Mouse (Mus musculus) kidney, adult 8-10 months (tissue): ENCODE measurements at regions not wholly inside any gene's neighbourhood (a gene's known extent, or its start where the extent isn't known, plus 50 kb on each side); places are given as distances from the start of the nearest gene placed in this dataset.
A peak's percentile ranks its signal among the peaks of the same experiment; 100 is the strongest.

Experiments
- DNase-seq, 2 experiments: peaks; one replicate each; pipeline ENCODE4 v3.0.0; 2022

DNA sequence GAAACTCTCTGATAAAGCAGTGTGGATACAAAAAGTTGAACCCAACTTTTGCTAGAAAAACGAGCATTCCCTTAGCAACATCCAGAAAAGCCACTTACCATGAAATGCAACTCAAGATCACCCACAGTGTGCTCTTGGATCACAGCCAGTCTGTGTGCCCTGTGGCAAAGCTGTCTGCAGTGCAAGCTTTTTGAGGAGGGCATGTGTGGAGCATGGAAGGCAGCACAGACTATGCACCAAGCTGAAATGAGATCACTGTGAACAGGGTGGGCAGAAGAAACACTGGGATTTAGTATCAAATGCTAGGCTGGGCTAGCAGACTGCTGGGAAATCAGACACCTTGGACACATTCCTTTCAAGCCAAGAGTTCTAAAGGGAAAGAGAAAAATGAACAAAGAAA lies 162.4 kb downstream of the Sim1 start:
- peak; percentile 0 to 2 for DNase-seq

DNA sequence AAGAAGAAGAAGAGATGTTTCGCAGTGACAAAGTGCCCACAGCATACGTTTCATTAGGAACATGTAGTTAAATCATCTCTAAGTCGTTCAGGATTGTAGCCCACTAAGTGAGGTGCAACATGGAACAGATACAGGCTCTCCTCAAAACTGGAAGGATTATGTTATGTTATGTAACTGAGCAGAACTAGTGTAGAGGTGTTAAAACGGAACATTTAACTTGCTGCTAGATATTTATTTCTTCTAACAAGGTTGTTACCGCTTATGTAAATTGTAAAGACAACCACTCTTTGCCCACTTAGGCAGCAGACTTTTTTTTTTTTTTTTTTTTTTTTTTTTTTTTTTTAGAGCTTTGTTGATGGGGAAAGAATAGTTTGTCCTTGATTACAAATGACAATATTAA lies 163.8 kb downstream of the Sim1 start:
- DNase-seq: no peak

DNA sequence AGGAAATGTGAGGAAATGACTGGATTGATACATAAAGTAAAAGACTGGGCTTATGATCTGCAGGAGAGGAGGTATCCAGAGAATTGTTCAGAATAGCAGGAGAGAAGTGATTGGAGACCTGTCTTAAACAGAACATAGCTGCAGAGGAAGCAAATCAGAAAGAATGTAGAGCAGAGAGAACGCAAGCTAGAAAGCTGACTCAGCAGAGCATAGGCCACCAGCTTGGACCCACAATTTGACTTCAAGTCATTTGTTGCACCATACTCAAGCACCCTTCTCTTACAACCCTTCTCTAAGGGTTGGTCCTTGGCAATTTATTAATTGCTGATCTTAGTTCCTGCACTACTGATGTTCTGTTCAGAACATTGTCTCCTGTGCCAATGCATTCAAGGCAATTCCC lies 207.0 kb downstream of the Sim1 start:
- no peak for DNase-seq

DNA sequence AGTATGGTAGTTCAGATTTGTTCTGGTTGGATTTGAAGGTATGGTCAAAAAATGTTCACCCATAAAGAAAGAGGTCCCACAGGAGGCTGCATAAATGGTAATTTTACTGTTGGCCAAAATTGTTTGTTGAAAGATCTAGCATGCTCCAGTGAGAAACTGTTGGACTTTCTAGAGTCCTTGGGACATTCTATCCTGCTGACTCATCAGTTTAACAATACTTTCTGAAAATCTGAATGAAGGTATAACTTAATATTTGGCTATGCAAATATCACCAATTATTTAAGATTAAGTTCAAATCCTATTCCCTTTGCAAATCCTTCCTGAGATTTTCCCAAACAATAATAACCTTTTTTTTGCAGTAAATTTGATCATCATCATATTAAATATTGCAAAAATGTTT lies 257.3 kb downstream of the Sim1 start:
- DNase-seq: no peak

DNA sequence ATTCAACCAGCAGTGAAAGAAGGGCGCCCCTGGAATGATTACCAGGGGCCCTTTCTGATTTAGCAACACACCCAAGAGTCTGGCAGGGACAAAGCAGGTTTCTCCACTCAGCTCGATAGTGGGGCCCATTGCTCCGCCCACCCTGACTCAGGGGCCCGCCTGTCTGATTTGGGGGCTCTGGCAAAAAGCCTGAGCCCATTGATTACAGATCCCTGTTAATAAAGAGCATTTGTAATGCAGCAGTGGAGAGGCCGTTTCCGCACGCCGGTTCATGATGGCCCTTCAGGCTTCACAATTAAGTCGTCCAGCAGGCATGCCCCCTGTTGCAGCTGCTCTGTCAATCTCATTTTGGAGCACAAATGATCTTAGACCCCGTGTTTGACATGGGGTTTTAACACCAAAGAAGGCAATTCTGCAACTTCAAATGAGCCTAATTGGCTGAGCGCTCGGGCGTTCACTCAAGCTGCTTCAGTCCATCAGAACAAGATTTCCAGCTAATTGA lies 259.0 kb downstream of the Sim1 start:
- DNase-seq: peak in 1 of 2 experiments; percentile 1

DNA sequence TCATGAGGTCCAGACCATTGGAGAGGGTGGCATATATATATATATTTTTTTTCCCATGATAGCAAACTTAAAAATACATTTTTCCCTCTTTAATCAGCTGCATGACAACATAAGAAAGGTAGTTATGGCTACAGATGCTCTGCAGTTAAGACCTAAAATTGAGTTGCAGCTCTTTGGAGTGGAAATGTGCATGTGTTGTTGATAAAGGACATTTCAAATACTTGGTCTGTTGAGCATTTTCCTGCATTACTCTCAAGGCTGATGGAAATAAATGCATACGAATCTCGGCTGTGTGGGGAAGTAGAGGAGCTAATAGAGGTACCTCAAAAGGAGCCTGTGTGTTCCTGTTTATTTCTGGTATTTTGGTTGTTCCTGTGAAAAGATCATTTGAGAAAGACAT lies 259.5 kb downstream of the Sim1 start:
- no peak for DNase-seq

DNA sequence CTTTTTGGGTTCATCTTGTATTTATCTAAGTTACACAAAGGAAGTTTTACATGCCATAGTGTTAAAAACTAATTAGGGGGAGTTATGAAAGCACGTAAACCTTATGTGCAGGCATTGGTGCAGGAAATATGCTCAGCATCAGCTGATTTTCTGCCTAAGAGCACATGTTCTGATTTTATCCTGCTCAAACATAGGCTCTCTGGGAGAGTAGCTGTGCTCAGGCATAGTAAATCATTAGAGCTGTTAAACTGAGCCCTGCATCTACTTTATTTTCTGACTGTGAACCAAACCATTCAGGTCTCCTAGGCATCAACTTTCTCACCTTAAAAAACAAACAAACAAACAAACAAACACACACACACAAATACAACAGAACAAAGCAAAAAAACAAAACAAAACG lies 260.2 kb downstream of the Sim1 start:
- DNase-seq: no peak

DNA sequence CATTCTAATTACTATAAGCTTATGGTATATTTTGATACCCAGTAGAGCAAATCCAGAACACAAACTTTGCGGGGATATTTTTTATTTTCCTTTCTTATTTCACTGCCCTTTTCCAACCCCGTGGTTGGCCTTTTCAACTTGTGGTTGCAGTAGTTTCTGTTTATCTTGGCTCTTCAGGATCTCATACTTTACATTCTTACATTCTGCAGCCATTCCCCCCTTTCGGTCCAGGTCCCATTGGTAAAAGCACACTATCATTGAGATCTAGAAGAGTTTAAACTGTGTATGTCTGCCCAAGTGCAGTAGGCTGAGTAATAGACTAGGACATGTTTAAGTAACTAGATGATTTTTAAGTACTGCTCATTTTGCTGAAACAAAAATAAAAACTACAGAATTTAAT lies 279.1 kb downstream of the Sim1 start:
- no peak for DNase-seq

DNA sequence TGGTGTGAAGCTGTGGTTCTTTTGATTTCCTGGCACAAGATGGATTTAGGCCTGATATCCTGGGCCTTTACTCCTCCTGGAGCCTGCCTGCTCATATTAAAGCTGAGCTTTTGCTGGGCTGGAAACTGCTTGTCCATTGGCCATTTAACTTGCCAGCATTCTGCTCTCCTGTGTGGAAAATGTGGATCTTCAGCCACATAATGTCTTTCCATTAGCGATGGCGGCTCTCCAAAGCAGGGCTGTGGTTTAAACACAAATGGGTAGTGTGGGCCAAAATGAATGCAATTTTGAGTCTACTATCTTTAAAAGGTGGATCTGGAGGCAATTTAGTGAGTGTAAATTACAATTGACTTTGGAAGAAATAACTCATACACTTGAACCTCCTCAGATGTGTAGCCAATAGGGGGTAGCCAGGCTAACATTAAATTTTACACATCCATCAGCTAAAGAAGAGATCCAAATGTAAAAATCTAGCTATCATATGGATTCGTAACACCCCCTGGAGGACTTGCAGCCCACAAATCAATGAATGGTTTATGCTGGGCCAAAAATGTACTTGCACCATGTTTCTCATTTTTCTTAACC lies 281.5 kb downstream of the Sim1 start:
- no peak for DNase-seq

DNA sequence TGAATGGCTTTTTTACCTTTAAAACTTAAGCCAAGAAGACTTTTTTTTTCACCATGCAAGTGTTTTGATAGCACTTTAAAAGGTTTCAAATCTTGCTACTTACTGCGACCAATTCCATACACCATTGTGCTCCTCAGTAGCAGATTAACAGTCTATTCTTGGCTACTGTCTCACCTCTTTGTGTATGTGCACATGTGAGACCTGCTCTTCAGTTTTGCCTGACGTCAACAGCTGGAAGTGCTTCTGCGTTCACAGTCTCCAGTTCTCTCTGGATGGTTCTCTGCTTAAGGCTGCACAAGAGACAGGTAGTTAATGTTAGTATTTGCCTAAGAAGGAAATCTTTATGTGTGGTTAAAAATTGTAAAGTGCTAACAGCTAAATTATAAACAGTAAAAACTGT lies 282.1 kb downstream of the Sim1 start:
- DNase-seq: no peak

DNA sequence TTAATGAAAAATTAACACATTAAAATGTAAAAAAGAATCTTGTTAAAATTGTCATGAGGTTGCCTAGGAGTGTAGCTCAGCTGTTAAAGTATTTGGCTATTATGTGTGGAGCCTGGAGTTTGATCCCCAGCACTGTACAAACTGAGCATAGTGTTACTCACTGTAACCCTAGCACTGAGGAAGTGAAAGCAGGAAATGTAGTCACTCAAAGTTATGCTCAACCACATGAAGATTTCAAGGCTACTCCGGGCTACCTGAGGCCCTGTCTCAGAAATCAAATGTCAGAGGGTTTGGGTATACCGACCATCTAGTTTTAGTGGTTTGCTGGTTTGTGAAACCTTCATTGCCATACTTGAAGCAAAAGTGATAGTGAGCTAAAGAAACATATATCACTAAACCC lies 287.2 kb downstream of the Sim1 start:
- no peak for DNase-seq

DNA sequence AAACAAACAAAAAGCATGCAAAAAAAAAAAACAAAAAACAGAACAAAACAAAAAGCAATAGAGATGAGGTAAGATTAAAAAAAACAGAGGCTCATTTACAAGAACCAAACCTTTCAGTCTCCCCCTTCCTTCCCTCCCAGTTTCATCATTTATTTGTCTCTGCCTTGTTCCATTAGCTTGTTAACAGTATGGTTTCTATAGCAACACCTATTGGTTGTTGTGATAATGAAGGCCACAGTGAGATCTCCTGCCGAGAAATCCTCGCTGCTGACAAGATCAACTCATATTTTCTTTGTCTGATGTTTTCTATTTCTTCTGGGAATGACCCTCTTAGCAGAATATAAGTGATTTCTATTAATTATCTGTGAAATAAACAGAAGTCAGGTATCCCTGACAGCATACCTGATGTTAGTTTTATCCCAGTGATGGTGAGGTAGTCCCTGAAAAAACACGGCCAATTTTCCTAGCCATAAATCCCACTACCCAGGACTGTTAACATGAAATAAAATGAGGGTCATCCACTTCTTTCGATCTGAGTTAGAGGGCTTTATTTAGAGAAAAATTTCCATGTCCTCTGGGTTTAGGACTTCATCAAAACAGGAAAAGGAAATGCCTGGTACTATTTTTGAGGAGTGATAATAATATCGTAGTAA lies 288.9 kb upstream of the Gm49339 start:
- DNase-seq: no peak

DNA sequence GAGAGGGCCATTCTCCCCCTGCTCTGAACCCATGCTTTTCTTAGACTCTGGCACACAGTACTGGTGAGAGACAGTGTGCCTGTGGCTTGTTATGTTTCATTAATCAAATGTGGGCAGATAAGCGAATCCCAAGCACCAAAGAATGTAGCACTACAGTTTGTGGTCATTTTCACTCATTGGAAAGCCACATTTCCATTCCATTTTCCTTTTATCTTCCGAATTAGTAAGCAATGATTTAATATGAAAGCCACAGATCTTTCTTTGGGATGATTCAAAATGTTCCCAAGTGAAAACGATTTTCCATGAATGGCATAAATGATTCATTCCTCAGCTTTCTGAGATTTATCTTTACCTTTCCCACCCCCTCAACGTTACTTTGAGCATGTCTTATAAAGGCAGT lies 260.9 kb upstream of the Gm49339 start:
- no peak for DNase-seq

DNA sequence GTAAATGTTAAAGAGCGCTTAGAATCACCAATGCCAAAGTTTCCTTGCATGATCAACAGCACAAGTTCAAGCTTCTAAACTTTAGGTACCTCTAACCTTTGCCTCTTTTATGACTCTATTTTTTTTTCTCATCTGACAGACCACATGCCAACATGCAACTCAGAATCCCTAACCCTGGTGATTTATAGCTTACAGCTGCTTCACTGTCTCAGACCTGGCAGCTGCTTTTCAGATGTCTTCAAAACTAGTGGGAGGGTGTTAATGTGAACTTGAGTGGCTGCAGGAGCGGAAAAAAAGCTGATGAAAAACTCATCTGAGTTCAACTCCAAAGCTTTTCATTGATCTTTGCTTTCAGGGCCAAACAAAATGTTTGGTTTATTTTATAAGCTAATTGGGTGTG lies 246.8 kb upstream of the Gm49339 start:
- DNase-seq: no peak

DNA sequence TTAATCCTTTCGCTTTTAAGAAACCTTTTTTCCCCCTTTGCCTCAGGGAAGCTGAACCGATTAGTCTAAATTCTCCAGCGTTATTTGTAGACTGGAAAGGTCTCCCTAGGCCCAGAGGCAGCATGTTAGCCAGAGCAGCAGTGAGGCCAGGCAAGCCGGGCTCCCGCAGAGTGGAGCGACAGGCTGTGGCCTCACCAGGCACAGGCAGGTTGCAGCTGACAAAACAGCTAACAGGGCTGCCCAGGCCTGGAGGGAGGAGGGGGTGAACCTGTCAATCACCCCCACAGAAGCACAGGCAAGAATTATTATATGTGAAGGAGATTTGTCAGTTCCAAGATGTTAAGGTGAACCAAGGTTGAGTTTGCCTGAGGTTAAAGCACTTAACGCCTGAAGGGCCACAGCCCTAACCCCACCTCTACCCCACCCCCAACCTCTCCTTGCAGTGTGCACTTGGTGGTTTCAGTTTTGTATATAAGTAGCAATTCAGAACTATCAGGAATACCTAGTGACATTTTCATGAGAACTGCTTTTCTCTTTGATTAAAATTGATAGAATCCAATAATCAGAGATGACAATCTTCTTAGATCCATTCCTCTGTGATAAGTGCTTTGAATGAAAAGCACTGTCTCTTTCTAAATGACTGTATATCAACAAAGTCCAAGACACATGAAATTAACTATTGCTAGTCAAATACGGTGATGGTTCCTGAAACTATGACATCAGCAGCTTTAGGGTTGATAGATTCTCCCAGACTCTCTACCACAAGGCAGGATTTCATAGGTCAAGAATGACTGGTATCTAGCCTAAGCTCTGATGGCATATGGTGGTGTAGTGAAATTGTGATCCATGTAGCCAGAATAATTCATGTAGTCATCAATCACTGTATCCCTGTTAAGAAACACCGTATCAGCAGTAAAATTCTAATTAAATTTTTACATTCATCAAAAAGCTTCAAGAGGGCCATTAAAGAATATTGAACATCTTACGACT lies 244.5 kb upstream of the Gm49339 start:
- DNase-seq: peak; percentile 3 to 7

DNA sequence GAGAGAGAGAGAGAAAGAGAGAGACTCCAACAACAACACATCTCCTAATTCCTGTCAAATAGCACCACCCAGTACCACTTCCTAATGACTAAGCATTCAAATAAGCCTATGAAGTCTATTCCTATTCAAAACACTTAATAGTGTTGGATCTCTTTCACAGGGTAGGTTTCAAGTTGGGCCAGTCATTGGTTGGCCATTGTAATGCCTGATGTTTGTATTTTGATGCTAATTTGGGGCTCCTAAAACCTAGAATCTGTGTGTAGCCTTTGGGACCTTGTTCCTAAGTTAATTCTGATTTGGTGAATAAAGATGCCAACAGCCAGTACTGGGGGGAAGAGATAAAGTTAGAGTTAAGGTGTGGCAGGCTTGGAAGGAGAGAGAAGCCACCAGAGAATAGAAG lies 242.3 kb upstream of the Gm49339 start:
- no peak for DNase-seq

DNA sequence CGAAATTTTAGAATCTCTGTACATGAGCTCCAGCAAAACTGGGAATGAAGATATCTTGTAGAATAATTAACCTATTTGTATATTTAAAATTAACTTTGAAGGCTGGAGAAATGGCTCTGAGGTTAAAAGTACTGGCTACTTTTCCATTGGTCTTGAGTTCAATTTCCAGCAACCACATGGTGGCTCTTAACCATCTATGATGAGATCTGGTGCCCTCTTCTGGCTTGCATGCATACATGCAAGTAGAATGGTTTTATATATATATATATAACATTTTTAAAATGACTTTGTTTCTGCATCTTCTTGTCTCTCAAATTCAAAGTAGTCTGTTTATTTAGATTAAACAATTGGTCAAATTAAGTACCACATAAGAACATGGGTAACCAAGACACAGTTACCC lies 227.0 kb upstream of the Gm49339 start:
- no peak for DNase-seq

DNA sequence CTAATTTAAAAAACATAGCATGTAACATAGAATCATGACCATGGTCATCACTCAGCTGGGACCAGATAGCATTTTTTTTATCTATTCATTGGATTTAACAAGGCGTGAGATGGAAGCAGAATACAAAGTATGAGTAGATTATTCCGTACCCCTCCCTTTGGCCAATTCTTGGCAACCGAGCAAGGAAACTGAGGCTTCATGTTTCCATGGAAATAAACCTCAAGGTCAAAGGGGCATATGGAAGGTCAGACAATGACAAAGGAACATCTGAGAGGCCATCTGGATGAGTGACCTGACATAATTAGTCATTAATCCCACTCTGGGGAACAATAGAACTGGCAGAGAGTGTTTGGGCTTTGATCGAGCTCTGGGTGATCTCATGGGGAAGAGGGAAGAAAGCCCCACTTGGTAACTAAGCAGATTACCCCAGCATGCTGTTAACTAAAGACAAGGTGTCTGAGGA lies 222.8 kb upstream of the Gm49339 start:
- no peak for DNase-seq

DNA sequence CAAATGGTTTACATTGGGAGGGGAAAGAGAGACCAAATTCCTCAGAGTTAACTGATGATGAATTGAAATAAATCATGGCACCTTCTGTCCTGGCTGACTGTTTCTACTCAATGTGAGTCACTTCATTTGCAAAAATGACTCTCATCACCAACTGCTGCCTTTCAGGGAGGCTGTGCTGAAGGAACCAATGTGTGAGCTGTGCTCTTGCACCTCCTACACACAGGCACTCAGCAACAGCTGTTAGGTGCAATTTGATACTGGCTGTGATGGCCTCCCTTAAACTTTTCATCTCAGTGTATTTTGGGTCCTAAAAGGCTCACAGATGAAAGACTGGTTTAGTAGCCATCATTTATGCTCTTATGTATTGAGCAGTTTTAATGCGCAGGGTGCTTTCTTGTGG lies 209.0 kb upstream of the Gm49339 start:
- DNase-seq: no peak

DNA sequence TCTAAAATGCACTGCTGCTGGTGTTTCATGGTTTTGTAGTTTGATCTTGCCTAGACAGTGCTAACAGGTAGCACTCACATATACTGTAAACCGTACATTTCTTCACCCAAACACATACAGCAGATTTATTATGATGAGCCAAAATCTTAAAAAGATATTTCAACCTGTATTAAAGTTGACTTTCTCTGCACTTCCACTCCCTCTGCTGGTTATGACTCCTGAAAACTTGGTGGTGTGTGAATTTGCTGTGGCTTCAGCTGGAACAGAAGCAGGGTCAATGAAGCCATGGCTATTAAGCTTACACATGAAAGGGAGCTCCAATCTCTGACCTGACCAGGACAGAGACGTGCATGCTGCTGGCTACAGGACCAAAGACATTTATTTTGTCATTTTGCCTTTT lies 202.2 kb upstream of the Gm49339 start:
- DNase-seq: peak in 1 of 2 experiments; percentile 1

DNA sequence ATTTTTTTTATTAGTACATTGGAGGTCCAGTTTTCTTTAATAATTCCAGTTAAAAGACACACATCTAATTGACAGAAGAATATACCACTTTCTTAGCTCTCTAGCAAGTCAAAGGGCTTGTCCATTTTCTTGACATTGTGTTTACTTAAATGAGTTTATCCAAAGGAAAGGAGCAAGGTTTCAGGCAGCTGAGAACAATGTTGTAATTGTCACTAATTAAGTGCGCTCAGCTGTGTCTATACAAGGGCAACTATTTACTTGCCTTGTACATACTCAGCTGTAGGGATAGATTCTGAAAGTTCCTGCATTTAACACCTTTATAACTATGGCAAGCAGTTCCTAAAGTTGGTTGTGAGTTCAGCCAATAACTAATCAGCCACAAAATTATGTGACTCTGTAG lies 198.0 kb upstream of the Gm49339 start:
- no peak for DNase-seq

DNA sequence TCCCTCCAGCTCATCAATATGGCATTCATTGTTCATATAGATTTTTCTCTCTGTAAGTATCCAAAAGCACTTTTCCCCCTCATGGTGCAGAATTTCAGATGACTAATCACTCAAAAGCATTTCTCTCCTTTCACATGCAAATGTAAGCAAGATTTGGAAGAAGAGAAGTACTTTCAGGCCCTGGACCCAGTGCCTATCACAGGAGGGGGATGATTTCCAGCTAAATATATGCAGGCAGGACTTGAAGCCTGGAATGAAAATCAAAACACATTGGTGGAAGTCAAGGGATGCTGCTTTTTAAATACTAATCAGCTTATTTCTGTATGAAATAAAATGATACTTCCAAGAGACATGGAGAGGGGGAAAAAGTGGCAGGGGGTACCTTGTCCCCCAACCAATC lies 195.9 kb upstream of the Gm49339 start:
- no peak for DNase-seq

DNA sequence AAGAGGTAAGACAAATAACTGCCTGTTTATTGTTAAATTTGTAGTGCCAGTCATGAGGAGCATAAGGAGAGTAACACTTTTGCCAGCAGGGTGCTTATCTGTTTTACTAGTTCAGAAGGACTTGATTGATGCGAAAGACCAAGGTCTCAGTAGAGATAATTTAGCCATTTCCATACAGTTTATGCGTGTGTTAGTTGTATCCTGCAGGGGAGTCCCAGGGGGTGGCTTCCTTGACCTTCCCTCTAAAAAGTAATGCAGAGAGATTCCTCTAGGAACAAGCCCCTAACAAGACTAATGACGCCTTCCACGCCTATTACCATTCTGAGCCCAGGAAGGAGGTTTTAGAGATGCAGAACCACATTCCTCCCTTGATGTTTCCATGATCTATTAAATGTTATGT lies 192.6 kb upstream of the Gm49339 start:
- DNase-seq: no peak
